Comparison of ENCODE assay signal across 7 mouse cellular contexts in genomic region chr17:3156176-3156575, GRCm38 (mm10). TPM values are rescaled to one million over a fixed set of nuclear protein-coding genes. Genes with fewer than 3 reads are reported as not detected.
A peak's percentile ranks its signal among the peaks of the same experiment; 100 is the strongest.
DNase-seq lines count a peak whose midpoint lies in the region; ATAC-seq and TF ChIP-seq lines count a peak whose summit lies in the region.
"Not testable (repeated sequence)": the region's sequence is repeated elsewhere in the genome, so short reads cannot be mapped to it uniquely, and the experiment has no call there.

No protein-coding gene starts in this region.

- in situ Hi-C loops in ES-E14 (cut with MboI; ENCODE audit: low sequenced_read_pairs in 2 of 2, unreplicated experiment in 2 of 2) = not testable (repeated sequence)

- 82% methylated on average over 9 of the region's 9 CpGs for WGBS in lung, embryonic 14.5 days

- not testable (repeated sequence) for H3K9me3 ChIP-seq in ES-E14 (ENCODE audit: control insufficient read depth, insufficient read depth, low read depth, low read length); lung, embryonic 14.5 days (ENCODE audit: low read depth, low read length)

- H3K27me3 ChIP-seq in lung, embryonic 14.5 days (ENCODE audit: insufficient read depth, low read length); splenic B cell, adult 2 months (ENCODE audit: control insufficient read depth, insufficient read depth, low read length, poor library complexity, severe bottlenecking): not testable (repeated sequence)

- H3K9ac ChIP-seq in ES-E14 (ENCODE audit: insufficient read depth, low read depth, low read length, poor library complexity, severe bottlenecking) = peak overlapping the region; percentile 7; the same call in 1 of the 2 replicates
- H3K9ac ChIP-seq in lung, embryonic 14.5 days = not testable (repeated sequence)

- peak; percentile 53 to 62 for DNase-seq in B cell, adult 2 months
- not testable (repeated sequence) for DNase-seq in ES-E14 (ENCODE audit: low read depth, low spot score)
- peak; percentile 53 for DNase-seq in c-Kit-positive CD71-negative TER-119-negative erythroid progenitor cells, embryonic 14.5 days (ENCODE audit: low read depth)
- DNase-seq in liver = peak; percentile 16
- peak; percentile 17 for DNase-seq in lung, embryonic 14.5 days
- peak; percentile 88 for DNase-seq in splenic B cell, adult 2 months (ENCODE audit: low read depth, low spot score)

- H3K4me1 ChIP-seq in ES-E14 (ENCODE audit: control insufficient read depth in 2 of 2, insufficient read depth in 2 of 2, low read length in 2 of 2, poor library complexity in 1 of 2); lung, embryonic 14.5 days (ENCODE audit: insufficient read depth): not testable (repeated sequence)

- TF ChIP-seq CTCF in lung, embryonic 14.5 days (IDR thresholded peaks at IDR 0.05; ENCODE audit: low read depth) = not testable (repeated sequence)

- H3K4me2 ChIP-seq in lung, embryonic 14.5 days = not testable (repeated sequence)

- H3K27ac ChIP-seq in ES-E14 (ENCODE audit: insufficient read depth, low read depth, low read length, poor library complexity, severe bottlenecking) = peak overlapping the region; percentile 90; the same call in 1 of the 2 replicates
- not testable (repeated sequence) for H3K27ac ChIP-seq in lung, embryonic 14.5 days (ENCODE audit: low read depth)

- not testable (repeated sequence) for H3K36me3 ChIP-seq in ES-E14 (ENCODE audit: control insufficient read depth, insufficient read depth, low read length, poor library complexity, severe bottlenecking); splenic B cell, adult 2 months (ENCODE audit: control insufficient read depth, insufficient read depth, low read length, poor library complexity, severe bottlenecking)
- peaks cover 45% of the 10 kb centered on the region for H3K36me3 ChIP-seq in lung, embryonic 14.5 days (ENCODE audit: insufficient read depth)

- H3K4me3 ChIP-seq in ES-E14 (ENCODE audit: insufficient read depth in 1 of 2, low read depth in 1 of 2, low read length in 2 of 2, poor library complexity in 1 of 2, severe bottlenecking in 1 of 2) = peak overlapping the region in 1 of 2 experiments; percentile 52; a peak in 2 of 4 replicates
- H3K4me3 ChIP-seq in lung, embryonic 14.5 days (ENCODE audit: low read depth, low read length) = not testable (repeated sequence)

- not testable (repeated sequence) for ATAC-seq in lung, embryonic 14.5 days (ENCODE audit: insufficient read depth)
- peak; percentile 99 for ATAC-seq in megakaryocyte progenitor cell, adult 5-6 weeks (replicated peaks; ENCODE audit: poor library complexity)

RNA-seq across cellular contexts. Expression of gene Scaf8, which starts 41.4 kb away (rescaled TPM):
- total RNA-seq in ES-E14 (2012; rRNA removed) = 51.3 and 57.1 TPM in 2 replicates
- polyA plus RNA-seq in lung, embryonic 14.5 days (2014; fragmentation: Nextera tagmentation; extraction: Ambion mirVana) = 26.3 and 30.2 TPM in 2 replicates
- total RNA-seq in megakaryocyte progenitor cell, adult 5-6 weeks (2015) = 35.9 and 37.9 TPM in 2 replicates
- total RNA-seq in megakaryocyte progenitor cell, adult 5-6 weeks (2017) = 30.2 and 35.3 TPM in 2 replicates
